In the genomic region with DNA sequence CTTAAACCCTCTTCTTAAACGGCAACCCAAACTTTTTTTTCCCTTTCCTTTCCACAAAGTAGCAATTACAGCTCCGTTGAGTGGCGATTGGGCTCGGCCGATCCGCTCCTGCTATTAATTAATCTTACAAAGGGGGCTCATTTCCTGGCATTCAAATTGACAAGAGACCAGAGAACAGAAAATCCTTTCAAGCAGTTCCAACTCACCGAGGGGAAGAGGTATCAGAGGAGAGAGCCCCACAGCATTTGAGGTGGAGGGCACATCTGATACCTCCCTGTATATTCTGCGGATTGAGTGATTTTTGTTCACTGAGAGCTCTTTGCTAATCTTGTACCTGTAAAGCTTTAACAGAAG, we compare ENCODE assay signal across 11 mouse cellular contexts.
DNase-seq lines count a peak whose midpoint lies in the region; ATAC-seq and TF ChIP-seq lines count a peak whose summit lies in the region.
"Had no signal": no experiment of that assay in that cellular context is flagged by ENCODE, and none has a peak within 500 bp of the region (broad histone marks: within the 10 kb centered on the region; RNA-seq: fewer than 3 reads in every experiment).

No protein-coding gene starts in this region.

- H3K36me3 ChIP-seq in intestine, embryonic 14.5 days (ENCODE audit: control insufficient read depth, insufficient read depth, low read length) = no peaks in the 10 kb centered on the region
- no peaks in the 10 kb centered on the region for H3K36me3 ChIP-seq in intestine, embryonic 15.5 days
- H3K36me3 ChIP-seq in embryonic facial prominence, embryonic 10.5 days (replicated peaks) = no peaks in the 10 kb centered on the region
- no peaks in the 10 kb centered on the region for H3K36me3 ChIP-seq in hindbrain, embryonic 13.5 days
- H3K36me3 ChIP-seq in midbrain, postnatal 0 days (ENCODE audit: insufficient read depth, low read length) = no peaks in the 10 kb centered on the region

- 10% methylated on average over 8 of the region's 8 CpGs for WGBS in intestine, embryonic 14.5 days
- 12% methylated on average over 8 of the region's 8 CpGs for WGBS in intestine, embryonic 15.5 days
- 2% methylated on average over 8 of the region's 8 CpGs for WGBS in embryonic facial prominence, embryonic 10.5 days
- 2% methylated on average over 8 of the region's 8 CpGs for WGBS in hindbrain, embryonic 13.5 days
- 4% methylated on average over 8 of the region's 8 CpGs for WGBS in midbrain, postnatal 0 days

- H3K9ac ChIP-seq in intestine, embryonic 14.5 days (ENCODE audit: low read length) = no peak overlapping the region
- H3K9ac ChIP-seq in intestine, embryonic 15.5 days = no peak overlapping the region
- peak overlapping the region; percentile 35; the same call in 1 of the 2 replicates for H3K9ac ChIP-seq in hindbrain, embryonic 13.5 days
- no peak overlapping the region for H3K9ac ChIP-seq in midbrain, postnatal 0 days (replicated peaks; ENCODE audit: low read length, poor library complexity, severe bottlenecking)

- no peak for ATAC-seq in intestine, embryonic 14.5 days (replicated peaks; ENCODE audit: low FRiP score, low TSS enrichment, low read depth)
- no peak for ATAC-seq in intestine, embryonic 15.5 days
- ATAC-seq in hindbrain, embryonic 13.5 days (ENCODE audit: low FRiP score) = no peak
- ATAC-seq in midbrain, postnatal 0 days (ENCODE audit: low FRiP score) = no peak

- 0 out of 2 replicates have a peak, but pooled peaks cover 3% of the 10 kb centered on the region for H3K27me3 ChIP-seq in intestine, embryonic 14.5 days (replicated peaks; ENCODE audit: control insufficient read depth, insufficient read depth, low read length)
- no peaks in the 10 kb centered on the region; the same call in 1 of the 2 replicates for H3K27me3 ChIP-seq in intestine, embryonic 15.5 days (replicated peaks)
- H3K27me3 ChIP-seq in embryonic facial prominence, embryonic 10.5 days (replicated peaks; ENCODE audit: low read depth, poor library complexity, severe bottlenecking) = peaks cover 17% of the 10 kb centered on the region
- H3K27me3 ChIP-seq in hindbrain, embryonic 13.5 days = 0 out of 2 replicates have a peak, but pooled peaks cover 4% of the 10 kb centered on the region
- H3K27me3 ChIP-seq in midbrain, postnatal 0 days (ENCODE audit: insufficient read depth, low read length) = no peaks in the 10 kb centered on the region

- peak overlapping the region; percentile 28; the same call in 1 of the 2 replicates for H3K4me2 ChIP-seq in intestine, embryonic 14.5 days (ENCODE audit: low read length)
- no peak overlapping the region for H3K4me2 ChIP-seq in intestine, embryonic 15.5 days (replicated peaks)
- H3K4me2 ChIP-seq in hindbrain, embryonic 13.5 days = peak overlapping the region; percentile 43
- H3K4me2 ChIP-seq in midbrain, postnatal 0 days (ENCODE audit: low read depth, low read length, poor library complexity, severe bottlenecking) = peak overlapping the region; percentile 39

- H3K4me3 ChIP-seq in intestine, embryonic 14.5 days (ENCODE audit: low read depth, low read length) = no peak overlapping the region
- H3K4me3 ChIP-seq in intestine, embryonic 15.5 days (replicated peaks) = no peak overlapping the region
- H3K4me3 ChIP-seq in embryonic facial prominence, embryonic 10.5 days = peak overlapping the region; percentile 42
- H3K4me3 ChIP-seq in hindbrain, embryonic 13.5 days = no peak overlapping the region
- H3K4me3 ChIP-seq in midbrain, postnatal 0 days (ENCODE audit: low read depth, low read length) = peak overlapping the region; percentile 10; the same call in 1 of the 2 replicates

- H3K27ac ChIP-seq in intestine, embryonic 14.5 days (ENCODE audit: low read depth) = no peak overlapping the region
- no peak overlapping the region for H3K27ac ChIP-seq in intestine, embryonic 15.5 days
- H3K27ac ChIP-seq in embryonic facial prominence, embryonic 10.5 days (replicated peaks) = peak overlapping the region; percentile 68
- H3K27ac ChIP-seq in hindbrain, embryonic 13.5 days = peak overlapping the region; percentile 67
- 0 out of 2 replicates have a peak overlapping the region, but pooled peaks have one; percentile 38 for H3K27ac ChIP-seq in midbrain, postnatal 0 days (ENCODE audit: low read depth, low read length)

- no peak for DNase-seq in intestine, embryonic 14.5 days (ENCODE audit: low spot score)
- DNase-seq in embryonic facial prominence, embryonic 10.5 days (ENCODE audit: low spot score) = peak; percentile 57
- DNase-seq in midbrain, postnatal 0 days (ENCODE audit: low spot score) = peak; percentile 12
- DNase-seq in layer of hippocampus, adult 9-10 months (ENCODE audit: low spot score) = no peak
- no peak for DNase-seq in gastrocnemius, postnatal 25 days
- no peak for DNase-seq in adipocyte (ENCODE audit: low spot score)
- DNase-seq: cerebellum, postnatal 14 days; gastrocnemius, postnatal 10 days; lung, adult 18-20 months had no signal

- no peaks in the 10 kb centered on the region for H3K9me3 ChIP-seq in intestine, embryonic 14.5 days (ENCODE audit: control insufficient read depth, low read length)
- H3K9me3 ChIP-seq in intestine, embryonic 15.5 days = no peaks in the 10 kb centered on the region
- no peaks in the 10 kb centered on the region for H3K9me3 ChIP-seq in embryonic facial prominence, embryonic 10.5 days
- H3K9me3 ChIP-seq in hindbrain, embryonic 13.5 days = no peaks in the 10 kb centered on the region
- H3K9me3 ChIP-seq in midbrain, postnatal 0 days (ENCODE audit: low read length) = no peaks in the 10 kb centered on the region

- no peaks in the 10 kb centered on the region; the same call in 1 of the 2 replicates for H3K4me1 ChIP-seq in intestine, embryonic 14.5 days (replicated peaks; ENCODE audit: control insufficient read depth, insufficient read depth, low read length)
- no peaks in the 10 kb centered on the region for H3K4me1 ChIP-seq in intestine, embryonic 15.5 days (replicated peaks)
- H3K4me1 ChIP-seq in embryonic facial prominence, embryonic 10.5 days = peaks cover 74% of the 10 kb centered on the region
- H3K4me1 ChIP-seq in hindbrain, embryonic 13.5 days (replicated peaks) = peaks cover 33% of the 10 kb centered on the region
- H3K4me1 ChIP-seq in midbrain, postnatal 0 days (ENCODE audit: insufficient read depth, low read length) = peaks cover 7% of the 10 kb centered on the region

- no peak for TF ChIP-seq CTCF in midbrain, postnatal 0 days (IDR thresholded peaks at IDR 0.05)

Comparison
In these comparisons a context has a peak if more than half of its experiments do, and no peak if none do; other contexts are left out.
1. DNase-seq: peak in embryonic facial prominence, embryonic 10.5 days (single experiment) and midbrain, postnatal 0 days (single experiment); none in intestine, embryonic 14.5 days (single experiment), layer of hippocampus, adult 9-10 months (single experiment), gastrocnemius, postnatal 25 days (single experiment) and adipocyte (single experiment).
2. H3K27ac ChIP-seq: peak in embryonic facial prominence, embryonic 10.5 days (single experiment), hindbrain, embryonic 13.5 days (single experiment) and midbrain, postnatal 0 days (single experiment); none in intestine, embryonic 14.5 days (single experiment) and intestine, embryonic 15.5 days (single experiment).
3. H3K4me3 ChIP-seq: peak in embryonic facial prominence, embryonic 10.5 days (single experiment) and midbrain, postnatal 0 days (single experiment); none in intestine, embryonic 14.5 days (single experiment), intestine, embryonic 15.5 days (single experiment) and hindbrain, embryonic 13.5 days (single experiment).